Mouse (Mus musculus) cortical plate, adult 2 months (tissue): ENCODE data around the gene Olfr1337. TPM values are rescaled to one million over a fixed set of nuclear protein-coding genes. Genes with fewer than 3 reads are reported as not detected.
"Not testable (repeated sequence)": the region's sequence is repeated elsewhere in the genome, so short reads cannot be mapped to it uniquely, and the experiment has no call there.

Experiments used
- H3K27ac ChIP-seq: fragments of 200-500 bp; 2 replicates; pipeline ENCODE4 v1.5.1; 2012; ENCODE audit warnings: low read length, control low read depth, inconsistent platforms; ENCODE audit not compliant: insufficient read depth
- H3K4me1 ChIP-seq: fragments of 200-500 bp; 2 replicates; pipeline ENCODE4 v1.6.1; 2011; ENCODE audit warnings: low read length; ENCODE audit not compliant: control insufficient read depth, insufficient read depth
- H3K4me3 ChIP-seq: fragments of 200-500 bp; 2 replicates; pipeline ENCODE4 v1.5.1; 2011; ENCODE audit warnings: mild to moderate bottlenecking, low read length, control low read depth; ENCODE audit not compliant: insufficient read depth
- CTCF ChIP-seq: fragments of 200-500 bp; IDR thresholded peaks from 2 replicates; pipeline ENCODE4 v1.5.1; 2011; ENCODE audit warnings: mild to moderate bottlenecking, control low read depth, low read length; ENCODE audit not compliant: insufficient read depth; ENCODE audit errors: extremely low read depth
- POLR2A ChIP-seq: fragments of 200-500 bp; IDR thresholded peaks from 2 replicates; pipeline ENCODE4 v1.6.1; 2011; ENCODE audit warnings: mild to moderate bottlenecking, low read length, control low read depth; ENCODE audit not compliant: insufficient read depth; ENCODE audit errors: extremely low read depth
- polyA plus RNA-seq: library from polyadenylated mRNA; depleted of rRNA; stranded (reverse); fragments of >200 nt; gene quantifications from 2 replicates; pipeline ENCODE4 v1.2.3, GENCODE M21; 2012; rRNA removed

Olfr1337 gene
- polyA plus RNA-seq: not detected in 2 replicates

DNA sequence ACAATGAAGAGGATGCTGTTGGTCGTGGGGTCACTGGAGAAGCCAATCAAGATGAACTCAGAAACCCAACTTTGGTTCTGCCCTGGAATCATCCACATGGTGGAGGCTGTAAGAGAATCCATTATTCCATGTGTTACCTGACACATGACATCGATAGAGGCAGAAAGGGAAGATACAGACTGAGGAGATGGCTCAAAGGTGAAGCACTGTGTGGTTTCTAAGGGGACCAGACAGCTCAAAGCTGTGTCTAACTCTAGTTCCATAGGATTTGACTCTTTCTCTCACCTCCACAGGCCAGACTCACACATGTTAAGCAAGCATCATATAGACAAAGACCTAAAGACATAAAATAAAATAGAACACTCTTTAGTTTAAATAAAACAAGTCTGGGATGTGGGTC lies at the start of gene Olfr1337:
Gene Olfr1337 (minus strand): TSS at position 101 of the 400 bp plus-strand sequence.
- H3K4me3 ChIP-seq: no peak within 1 kb of the TSS
- TF ChIP-seq CTCF (no peak), POLR2A (no peak)
- H3K4me1 ChIP-seq: no peaks in the 10 kb centered on the region
- no peak within 1 kb of the TSS for H3K27ac ChIP-seq

DNA sequence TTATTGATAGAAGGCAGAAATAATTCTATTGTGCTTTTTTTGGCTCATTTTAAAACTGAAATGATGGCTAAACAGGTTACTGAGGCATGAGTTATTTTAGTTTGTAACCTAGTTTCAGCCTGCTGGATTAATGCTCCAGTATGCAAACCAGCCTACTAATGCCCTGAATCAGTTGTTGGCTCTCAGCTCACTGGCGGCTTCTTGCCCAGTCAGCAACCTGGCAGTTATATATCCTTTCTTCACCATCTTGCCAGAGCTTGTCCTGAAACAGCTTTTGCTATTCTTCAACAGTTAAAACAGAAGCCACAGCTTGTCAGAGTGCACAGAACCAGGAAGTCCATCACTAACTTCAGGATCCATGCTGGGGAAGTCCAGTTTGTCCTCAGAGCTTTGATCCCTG lies 36.5 kb upstream of the Olfr1337 start:
- Histone ChIP-seq H3K4me3 (no peak overlapping the region), H3K27ac (no peak overlapping the region), H3K4me1 (no peaks in the 10 kb centered on the region)
- TF ChIP-seq POLR2A: no peak

DNA sequence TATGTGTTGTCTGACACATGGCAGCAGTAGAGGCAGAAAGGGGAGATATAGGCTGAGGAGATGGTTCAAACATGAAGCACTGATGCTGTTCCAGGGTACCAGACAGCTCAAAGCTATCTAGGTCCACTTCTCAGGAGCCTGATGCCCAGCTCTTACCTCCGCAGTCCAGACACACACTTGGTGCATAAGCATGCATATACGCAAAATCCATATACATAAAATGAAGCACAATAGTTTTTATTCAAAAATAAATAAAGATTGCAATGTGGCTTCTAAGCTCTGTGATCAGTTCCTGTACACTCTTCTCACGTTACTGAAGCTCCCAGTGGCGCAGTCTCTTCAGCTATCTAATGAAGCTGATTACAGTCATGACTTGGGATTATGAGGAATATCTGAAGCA lies 27.5 kb upstream of the Olfr1337 start, which contains the start of gene Olfr1335:
Gene Olfr1335 (minus strand): TSS at position 101 of the 400 bp plus-strand sequence.
- TF ChIP-seq CTCF: no peak
- no peaks in the 10 kb centered on the region for H3K4me1 ChIP-seq
- H3K27ac ChIP-seq: no peak within 1 kb of the TSS

DNA sequence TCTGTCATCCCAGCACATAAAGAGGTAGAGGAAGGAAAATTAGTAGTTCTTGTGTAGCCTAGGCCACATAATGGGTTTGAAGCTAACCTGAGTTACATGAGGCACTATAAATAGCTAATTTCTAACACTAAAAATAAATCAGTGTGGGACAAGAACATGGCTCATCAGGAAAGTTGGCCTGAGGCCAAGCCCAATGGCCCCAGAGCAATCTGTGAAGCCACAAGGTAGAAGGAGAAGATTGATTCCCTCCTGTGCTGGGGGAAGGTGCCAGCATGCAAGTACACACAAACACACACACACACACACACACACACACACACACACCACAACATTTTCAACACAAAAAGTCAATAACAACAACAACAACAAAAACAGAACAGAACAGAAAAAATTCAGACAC lies 10.4 kb upstream of the Olfr1337 start:
- not testable (repeated sequence) for H3K4me1 ChIP-seq, H3K4me3 ChIP-seq, H3K27ac ChIP-seq

More for the DNA sequence above, 27.5 kb upstream of the Olfr1337 start, which contains the start of gene Olfr1335:
- no peak within 1 kb of the TSS for H3K4me3 ChIP-seq

DNA sequence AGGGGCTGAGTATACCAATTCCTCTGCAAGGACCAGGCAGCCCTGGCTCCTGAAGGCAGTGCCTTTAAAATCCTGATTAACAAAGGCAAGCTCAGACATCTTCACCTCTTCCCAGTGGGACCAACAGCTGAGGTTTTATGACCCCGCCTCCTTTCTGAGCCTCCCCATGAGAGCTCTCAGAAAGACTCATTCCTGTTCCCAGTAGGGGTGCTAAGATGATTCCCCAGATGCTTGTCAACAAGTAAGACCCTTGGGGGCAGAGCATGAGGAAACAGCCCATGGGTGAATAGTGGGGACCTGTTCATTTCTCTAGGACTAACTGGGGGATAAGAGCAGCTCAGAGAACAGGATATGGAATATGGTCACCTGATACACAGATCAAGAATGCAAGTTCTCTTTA lies 23.7 kb downstream of the Olfr1337 start, which contains the start of gene Olfr1338:
Gene Olfr1338 (minus strand): TSS at position 101 of the 400 bp plus-strand sequence.
- H3K4me3 ChIP-seq: no peak within 1 kb of the TSS
- H3K4me1 ChIP-seq: no peaks in the 10 kb centered on the region
- no peak for TF ChIP-seq CTCF
- no peak for TF ChIP-seq POLR2A
- H3K27ac ChIP-seq: no peak within 1 kb of the TSS

DNA sequence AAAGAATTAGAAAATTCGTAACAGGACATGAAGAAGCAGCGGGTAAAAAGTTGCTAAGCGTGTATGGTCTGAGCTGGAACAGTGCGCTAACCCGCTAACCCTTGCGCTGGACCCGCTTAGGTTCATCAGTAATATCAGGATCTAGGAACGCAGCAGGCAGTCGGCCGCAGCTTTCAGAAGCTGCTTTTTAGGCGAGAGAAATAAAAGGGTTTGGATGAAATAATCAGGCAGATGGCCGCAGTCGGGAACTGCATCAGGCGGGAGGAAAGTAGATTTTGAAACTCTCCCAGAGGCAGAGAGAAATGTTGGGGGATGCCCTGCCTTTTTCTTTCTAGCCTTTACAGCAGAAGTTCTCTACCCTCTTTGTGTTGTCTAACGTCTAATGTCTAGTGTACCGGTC lies 40.5 kb downstream of the Olfr1337 start:
- no peak overlapping the region for H3K4me3 ChIP-seq
- H3K4me1 ChIP-seq: no peaks in the 10 kb centered on the region
- no peak for TF ChIP-seq CTCF
- no peak for TF ChIP-seq POLR2A
- no peak overlapping the region for H3K27ac ChIP-seq

DNA sequence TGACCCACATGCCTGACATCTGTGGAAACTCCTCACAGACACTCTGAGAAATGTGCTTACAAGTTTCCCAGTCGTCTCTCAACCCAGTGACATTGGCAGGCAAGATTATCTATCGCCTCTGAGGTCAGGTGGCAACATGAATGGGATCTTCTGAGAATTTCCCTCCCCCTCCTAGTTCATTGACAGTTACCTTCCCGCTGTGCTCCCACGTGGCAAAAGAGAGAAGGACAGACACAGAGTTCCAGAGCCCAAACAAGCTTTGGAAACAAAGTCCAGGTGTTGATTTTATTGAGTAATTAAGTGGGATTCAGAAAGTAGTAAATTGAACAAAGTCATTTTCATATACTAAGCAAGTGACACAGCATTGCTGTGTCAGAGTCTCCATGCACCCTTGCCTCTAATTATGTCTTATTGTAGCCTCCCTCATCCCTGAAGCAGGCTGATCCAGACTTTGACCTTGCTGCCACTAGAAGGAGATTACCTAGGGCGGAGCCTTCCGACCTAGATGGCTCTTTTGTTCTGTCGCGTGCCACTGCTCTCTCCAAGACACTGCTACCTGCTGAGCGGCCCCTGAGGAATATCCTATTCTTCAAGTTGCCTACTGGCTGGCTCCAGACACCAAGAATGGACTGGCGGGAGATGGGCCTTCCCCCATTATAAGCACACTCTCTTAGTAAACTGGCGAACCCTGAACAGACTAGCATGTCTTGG lies 41.2 kb downstream of the Olfr1337 start:
- no peak for TF ChIP-seq POLR2A
- no peak for TF ChIP-seq CTCF
- H3K4me1 ChIP-seq: no peaks in the 10 kb centered on the region
- no peak overlapping the region for H3K27ac ChIP-seq
- H3K4me3 ChIP-seq: no peak overlapping the region

DNA sequence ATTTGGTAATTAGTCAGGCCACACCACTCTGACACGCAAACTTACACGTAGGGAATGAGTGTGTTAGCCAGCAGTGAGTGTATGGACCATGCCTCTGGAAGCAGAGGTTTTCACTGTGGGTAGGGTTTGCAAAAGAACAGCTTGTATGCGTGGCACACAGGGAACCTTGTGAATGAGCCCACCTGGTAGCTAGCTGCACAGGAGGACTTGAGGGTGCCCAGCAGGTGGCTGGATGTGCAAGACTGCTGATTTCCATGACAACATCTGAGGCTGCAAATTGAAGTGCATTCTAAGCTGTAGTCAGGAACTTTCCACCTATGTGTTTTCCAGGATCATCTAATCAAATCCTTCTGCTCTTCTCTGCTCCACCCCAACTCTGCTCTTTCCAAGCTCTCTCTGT lies 42.8 kb downstream of the Olfr1337 start:
- H3K27ac ChIP-seq: no peak overlapping the region
- H3K4me3 ChIP-seq: no peak overlapping the region
- TF ChIP-seq POLR2A (no peak), CTCF (no peak)
- H3K4me1 ChIP-seq: no peaks in the 10 kb centered on the region

DNA sequence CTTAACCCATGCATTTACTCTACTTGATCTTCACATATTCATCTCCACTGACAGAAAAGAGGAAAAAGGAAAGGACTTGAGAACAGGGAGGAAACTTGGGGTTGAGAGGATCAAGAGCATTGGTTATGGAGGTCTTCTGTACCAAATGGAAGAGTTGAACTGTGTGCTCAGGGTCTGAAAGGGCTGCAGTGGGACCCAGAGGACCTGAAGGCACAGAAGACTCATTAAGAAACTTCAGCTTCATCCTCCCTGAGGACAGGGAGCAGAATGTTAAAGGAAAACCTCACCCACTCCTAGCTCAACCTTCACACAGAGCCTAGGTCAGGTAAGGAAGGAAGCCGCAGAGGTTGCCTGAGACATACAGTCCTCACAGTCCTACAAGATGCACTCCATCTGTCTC lies 50.5 kb downstream of the Olfr1337 start, which contains the start of gene Olfr1339:
Gene Olfr1339 (plus strand): TSS at position 301 of the 400 bp plus-strand sequence.
- H3K4me1 ChIP-seq: no peaks in the 10 kb centered on the region
- H3K27ac ChIP-seq: no peak within 1 kb of the TSS
- H3K4me3 ChIP-seq: no peak within 1 kb of the TSS
- TF ChIP-seq CTCF: no peak
- no peak for TF ChIP-seq POLR2A

Other genes starting within 250 kb of the Olfr1337 start
- gene Tmem125, start 238.5 kb downstream of the Olfr1337 start, polyA plus RNA-seq: 23.7 and 27.7 TPM in 2 replicates
- gene Cfap57, start 161.8 kb downstream of the Olfr1337 start, polyA plus RNA-seq: 0.32 and 0.56 TPM in 2 replicates
- gene Ebna1bp2, start 161.8 kb downstream of the Olfr1337 start, polyA plus RNA-seq: 53.1 and 54.8 TPM in 2 replicates
- gene Olfr62, start 123.6 kb downstream of the Olfr1337 start, polyA plus RNA-seq: not detected in 2 replicates
- not detected in 2 replicates for gene Olfr1342, start 89.8 kb downstream of the Olfr1337 start, polyA plus RNA-seq
- gene Olfr1341, start 79.1 kb downstream of the Olfr1337 start, polyA plus RNA-seq: not detected in 2 replicates
- not detected in 2 replicates for gene Olfr1340, start 62.4 kb downstream of the Olfr1337 start, polyA plus RNA-seq
- not detected in 2 replicates for gene Olfr1339, start 50.4 kb downstream of the Olfr1337 start, polyA plus RNA-seq
- gene Olfr1338, start 23.8 kb downstream of the Olfr1337 start, polyA plus RNA-seq: not detected in 2 replicates
- not detected in 2 replicates for gene Olfr1335, start 27.4 kb upstream of the Olfr1337 start, polyA plus RNA-seq
- gene Olfr1333, start 53.7 kb upstream of the Olfr1337 start, polyA plus RNA-seq: not detected in 2 replicates
- not detected in 2 replicates for gene Olfr1331, start 82.1 kb upstream of the Olfr1337 start, polyA plus RNA-seq
- not detected in 2 replicates for gene Olfr1330, start 106.0 kb upstream of the Olfr1337 start, polyA plus RNA-seq
- not detected in 2 replicates for gene Olfr1329, start 134.9 kb upstream of the Olfr1337 start, polyA plus RNA-seq
- not detected in 2 replicates for gene Olfr1328, start 156.0 kb upstream of the Olfr1337 start, polyA plus RNA-seq
- gene Lao1, start 179.0 kb upstream of the Olfr1337 start, polyA plus RNA-seq: 0.10 and 0.17 TPM in 2 replicates